ENCODE assay signal across 13 mouse cellular contexts in genomic region chr2:139919757-139920156, GRCm38 (mm10).
DNase-seq lines count a peak whose midpoint lies in the region; ATAC-seq and TF ChIP-seq lines count a peak whose summit lies in the region.
"Had no signal": no experiment of that assay in that cellular context is flagged by ENCODE, and none has a peak within 500 bp of the region (broad histone marks: within the 10 kb centered on the region; RNA-seq: fewer than 3 reads in every experiment).

No protein-coding gene starts in this region.

- 58% methylated on average over 2 of the region's 2 CpGs for WGBS in heart, adult 2 months
- 86% methylated on average over 2 of the region's 2 CpGs for WGBS in midbrain, embryonic 11.5 days
- 89% methylated on average over 2 of the region's 2 CpGs for WGBS in midbrain, embryonic 16.5 days

- H3K27ac ChIP-seq in heart, adult 2 months, result no peak overlapping the region
- H3K27ac ChIP-seq in midbrain, embryonic 11.5 days (ENCODE audit: low read depth, low read length), result no peak overlapping the region
- H3K27ac ChIP-seq in midbrain, embryonic 16.5 days (ENCODE audit: low read length), result no peak overlapping the region
- H3K27ac ChIP-seq: embryonic facial prominence, embryonic 13.5 days; intestine, embryonic 15.5 days; limb, embryonic 15.5 days had no signal

- ATAC-seq in midbrain, embryonic 11.5 days (ENCODE audit: low FRiP score), result no peak
- no peak for ATAC-seq in midbrain, embryonic 16.5 days
- ATAC-seq: forebrain, embryonic 14.5 days; intestine, embryonic 15.5 days had no signal

- no peaks in the 10 kb centered on the region for H3K9me3 ChIP-seq in midbrain, embryonic 11.5 days (ENCODE audit: control insufficient read depth, low read length)
- no peaks in the 10 kb centered on the region for H3K9me3 ChIP-seq in midbrain, embryonic 16.5 days (replicated peaks; ENCODE audit: control insufficient read depth, low read length, poor library complexity, severe bottlenecking)
- H3K9me3 ChIP-seq: embryonic facial prominence, embryonic 13.5 days; intestine, embryonic 15.5 days; limb, embryonic 15.5 days; megakaryocyte, embryonic 14.5 days had no signal

- no peaks in the 10 kb centered on the region for H3K36me3 ChIP-seq in heart, adult 2 months (ENCODE audit: control insufficient read depth, insufficient read depth, low read length)
- H3K36me3 ChIP-seq in midbrain, embryonic 11.5 days (ENCODE audit: control insufficient read depth, insufficient read depth, low read length), result no peaks in the 10 kb centered on the region
- no peaks in the 10 kb centered on the region for H3K36me3 ChIP-seq in midbrain, embryonic 16.5 days (ENCODE audit: control insufficient read depth, insufficient read depth, low read length)
- H3K36me3 ChIP-seq: embryonic facial prominence, embryonic 13.5 days; intestine, embryonic 15.5 days; limb, embryonic 15.5 days had no signal

- H3K4me1 ChIP-seq in heart, adult 2 months (ENCODE audit: control insufficient read depth, insufficient read depth, low read length), result peaks cover 1% of the 10 kb centered on the region; the same call in 1 of the 2 replicates
- no peaks in the 10 kb centered on the region for H3K4me1 ChIP-seq in midbrain, embryonic 11.5 days (ENCODE audit: control insufficient read depth, insufficient read depth, low read length)
- H3K4me1 ChIP-seq in midbrain, embryonic 16.5 days (ENCODE audit: control insufficient read depth, insufficient read depth, low read length), result no peaks in the 10 kb centered on the region
- H3K4me1 ChIP-seq: intestine, embryonic 15.5 days; limb, embryonic 15.5 days had no signal

- H3K27me3 ChIP-seq in heart, adult 2 months (ENCODE audit: control insufficient read depth, insufficient read depth, low read length), result no peaks in the 10 kb centered on the region
- no peaks in the 10 kb centered on the region for H3K27me3 ChIP-seq in midbrain, embryonic 11.5 days (ENCODE audit: control insufficient read depth, insufficient read depth, low read length)
- H3K27me3 ChIP-seq in midbrain, embryonic 16.5 days (ENCODE audit: control insufficient read depth, insufficient read depth, low read depth, low read length), result no peaks in the 10 kb centered on the region
- H3K27me3 ChIP-seq: embryonic facial prominence, embryonic 13.5 days; intestine, embryonic 15.5 days; limb, embryonic 15.5 days; megakaryocyte, embryonic 14.5 days had no signal

- peak; percentile 66 for DNase-seq in heart, adult 8-10 months (ENCODE audit: low spot score)
- no peak for DNase-seq in heart, adult 2 months
- peak; percentile 0 for DNase-seq in midbrain, embryonic 11.5 days (ENCODE audit: low spot score, missing footprints)
- peak; percentile 5 for DNase-seq in heart, postnatal 25 days (ENCODE audit: low spot score)
- no peak for DNase-seq in cerebellum, adult 18-20 months
- no peak for DNase-seq in thymus, postnatal 10 days (ENCODE audit: low spot score in 2 of 2)
- DNase-seq: cerebellum, postnatal 14 days had no signal

- no peak overlapping the region for H3K4me2 ChIP-seq in midbrain, embryonic 11.5 days
- H3K4me2 ChIP-seq in midbrain, embryonic 16.5 days (ENCODE audit: low read length), result no peak overlapping the region
- H3K4me2 ChIP-seq: embryonic facial prominence, embryonic 13.5 days; intestine, embryonic 15.5 days; limb, embryonic 15.5 days had no signal

- no peaks in the 10 kb centered on the region for H3K79me2 ChIP-seq in heart, adult 2 months (replicated peaks; ENCODE audit: control insufficient read depth, insufficient read depth, low read length)

- no peak overlapping the region for H3K4me3 ChIP-seq in heart, adult 2 months
- H3K4me3 ChIP-seq in midbrain, embryonic 11.5 days (ENCODE audit: low read depth, low read length), result no peak overlapping the region
- H3K4me3 ChIP-seq in midbrain, embryonic 16.5 days (ENCODE audit: low read depth, low read length), result no peak overlapping the region
- H3K4me3 ChIP-seq: embryonic facial prominence, embryonic 13.5 days; intestine, embryonic 15.5 days; limb, embryonic 15.5 days; megakaryocyte, embryonic 14.5 days had no signal

- no peak for TF ChIP-seq POLR2A in heart, adult 2 months (IDR thresholded peaks at IDR 0.05; ENCODE audit: insufficient read depth, low read depth, low read length)

- no peak for TF ChIP-seq EP300 in heart, adult 2 months (IDR thresholded peaks at IDR 0.05; ENCODE audit: insufficient read depth, low read depth, low read length)

- H3K9ac ChIP-seq in heart, adult 2 months (ENCODE audit: low read depth, low read length), result no peak overlapping the region
- H3K9ac ChIP-seq in midbrain, embryonic 11.5 days (ENCODE audit: low read length), result no peak overlapping the region
- H3K9ac ChIP-seq in midbrain, embryonic 16.5 days (ENCODE audit: low read depth, low read length), result no peak overlapping the region
- H3K9ac ChIP-seq: embryonic facial prominence, embryonic 13.5 days; intestine, embryonic 15.5 days; limb, embryonic 15.5 days had no signal

- intact Hi-C loops in heart, adult 2 months (cut with DNase I), result no loop called here
- intact Hi-C loops in heart, postnatal 25 days (cut with DNase I), result no loop called here

- TF ChIP-seq CTCF in heart, adult 2 months (IDR thresholded peaks at IDR 0.05), result no peak

Comparison
In these comparisons a context has a peak if more than half of its experiments do, and no peak if none do; other contexts are left out.
1. DNase-seq: peak in heart, adult 8-10 months (single experiment), midbrain, embryonic 11.5 days (single experiment) and heart, postnatal 25 days (single experiment); none in heart, adult 2 months (0 of 2), cerebellum, adult 18-20 months (0 of 2) and thymus, postnatal 10 days (0 of 2).